8 mouse cellular contexts compared by ENCODE assay signal in the genomic region with DNA sequence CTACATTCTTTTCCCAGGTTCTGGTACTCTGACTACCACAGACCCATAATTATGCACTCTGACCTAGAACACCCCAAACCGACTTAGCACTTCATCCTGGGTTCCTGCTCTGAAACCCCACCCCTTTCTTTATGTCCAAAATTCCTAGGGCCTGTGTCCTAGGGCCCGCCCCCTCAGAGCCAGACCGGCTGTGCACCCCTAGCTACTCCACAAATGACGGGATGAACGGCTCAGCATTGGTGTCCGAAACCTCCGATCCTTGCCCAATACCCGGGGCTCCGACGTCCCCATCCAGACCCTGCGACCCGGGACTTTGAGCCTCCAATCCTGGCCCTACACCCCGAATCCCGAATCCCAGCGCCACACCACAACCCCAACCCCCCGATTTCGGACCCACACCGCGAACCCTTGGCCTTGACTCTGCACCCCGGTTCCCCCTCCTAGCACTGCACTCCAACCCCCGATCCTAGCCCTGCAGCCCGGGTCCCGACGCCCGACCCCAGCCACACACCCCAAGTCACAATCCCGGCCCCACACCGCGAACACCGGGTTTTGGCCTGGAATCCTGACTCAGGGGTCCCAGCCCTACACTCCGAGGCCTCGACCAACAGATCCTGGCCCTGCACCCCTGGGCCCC. TPM values are rescaled to one million over a fixed set of nuclear protein-coding genes. Genes with fewer than 3 reads are reported as not detected.
A peak's percentile ranks its signal among the peaks of the same experiment; 100 is the strongest.
DNase-seq lines count a peak whose midpoint lies in the region; ATAC-seq lines count a peak whose summit lies in the region.

No protein-coding gene starts in this region.

- WGBS in heart, embryonic 15.5 days: 2% methylated on average over 31 of the region's 31 CpGs
- WGBS in liver, embryonic 11.5 days: 6% methylated on average over 31 of the region's 31 CpGs
- WGBS in neural tube, embryonic 14.5 days: 2% methylated on average over 31 of the region's 31 CpGs

- intact Hi-C loops in heart, postnatal 14 days (cut with DNase I): loop anchor here (10.0 kb wide), 1 partner anchor 425 kb away; the partner anchor contains the start of gene Fgf15

- peak overlapping the region; percentile 80 for H3K27ac ChIP-seq in heart, embryonic 15.5 days
- H3K27ac ChIP-seq in liver, embryonic 11.5 days (ENCODE audit: low read depth, low read length): peak overlapping the region; percentile 68
- H3K27ac ChIP-seq in neural tube, embryonic 14.5 days (ENCODE audit: low read depth, low read length): peak overlapping the region; percentile 77; the same call in 1 of the 2 replicates

- no peak for DNase-seq in heart, postnatal 14 days
- DNase-seq in ZHBTc4 (ENCODE audit: low read depth, low spot score): peak; percentile 66
- peak; percentile 37 for DNase-seq in liver, embryonic 11.5 days (ENCODE audit: low spot score)
- DNase-seq in urinary bladder, adult 18-20 months (ENCODE audit: low spot score in 2 of 2): no peak
- DNase-seq in left cerebral cortex, adult 8-10 months (ENCODE audit: low spot score in 2 of 2): no peak

- peak overlapping the region; percentile 79 for H3K4me2 ChIP-seq in heart, embryonic 15.5 days
- H3K4me2 ChIP-seq in liver, embryonic 11.5 days: peak overlapping the region; percentile 78
- peak overlapping the region; percentile 93 for H3K4me2 ChIP-seq in neural tube, embryonic 14.5 days (ENCODE audit: low read depth, low read length)

- peaks cover 35% of the 10 kb centered on the region for H3K4me1 ChIP-seq in heart, embryonic 15.5 days (replicated peaks)
- H3K4me1 ChIP-seq in liver, embryonic 11.5 days (replicated peaks; ENCODE audit: control insufficient read depth, insufficient read depth, low read length): peaks cover 15% of the 10 kb centered on the region
- peaks cover 12% of the 10 kb centered on the region for H3K4me1 ChIP-seq in neural tube, embryonic 14.5 days (ENCODE audit: control insufficient read depth, insufficient read depth, low read length)

- peak overlapping the region; percentile 73 for H3K4me3 ChIP-seq in heart, embryonic 15.5 days
- peak overlapping the region; percentile 81 for H3K4me3 ChIP-seq in liver, embryonic 11.5 days (ENCODE audit: low read depth, low read length)
- H3K4me3 ChIP-seq in neural tube, embryonic 14.5 days (ENCODE audit: low read depth, low read length): peak overlapping the region; percentile 80

- peak overlapping the region; percentile 87 for H3K9ac ChIP-seq in heart, embryonic 15.5 days
- H3K9ac ChIP-seq in liver, embryonic 11.5 days (ENCODE audit: low read depth, low read length): peak overlapping the region; percentile 80
- H3K9ac ChIP-seq in neural tube, embryonic 14.5 days (replicated peaks; ENCODE audit: low read depth, low read length): peak overlapping the region; percentile 91

- ATAC-seq in heart, embryonic 15.5 days (replicated peaks; ENCODE audit: insufficient number of reproducible peaks, insufficient read depth, low FRiP score, low read depth): peak; percentile 19; the same call in 1 of the 2 replicates
- peak; percentile 8; the same call in 1 of the 2 replicates for ATAC-seq in granulocyte monocyte progenitor cell, adult 5-6 weeks (replicated peaks; ENCODE audit: poor library complexity, severe bottlenecking)
- ATAC-seq in liver, embryonic 11.5 days (replicated peaks; ENCODE audit: low FRiP score): peak; percentile 37
- peak; percentile 10 for ATAC-seq in neural tube, embryonic 14.5 days (ENCODE audit: low read depth)

- no peaks in the 10 kb centered on the region for H3K27me3 ChIP-seq in heart, embryonic 15.5 days
- H3K27me3 ChIP-seq in liver, embryonic 11.5 days (replicated peaks; ENCODE audit: control insufficient read depth, insufficient read depth, low read length): no peaks in the 10 kb centered on the region
- no peaks in the 10 kb centered on the region for H3K27me3 ChIP-seq in neural tube, embryonic 14.5 days (ENCODE audit: control insufficient read depth, insufficient read depth, low read length)

- peaks cover 10% of the 10 kb centered on the region; the same call in 1 of the 2 replicates for H3K36me3 ChIP-seq in heart, embryonic 15.5 days
- H3K36me3 ChIP-seq in liver, embryonic 11.5 days (ENCODE audit: control insufficient read depth, insufficient read depth, low read length): peaks cover 5% of the 10 kb centered on the region; the same call in 1 of the 2 replicates
- H3K36me3 ChIP-seq in neural tube, embryonic 14.5 days (ENCODE audit: control insufficient read depth, insufficient read depth, low read length): 0 out of 2 replicates have a peak, but pooled peaks cover 3% of the 10 kb centered on the region

- H3K9me3 ChIP-seq in heart, embryonic 15.5 days (replicated peaks): no peaks in the 10 kb centered on the region
- H3K9me3 ChIP-seq in liver, embryonic 11.5 days (ENCODE audit: control insufficient read depth, low read length): no peaks in the 10 kb centered on the region
- H3K9me3 ChIP-seq in neural tube, embryonic 14.5 days (ENCODE audit: control insufficient read depth, low read length): no peaks in the 10 kb centered on the region

RNA-seq across cellular contexts. Expression of gene Cttn, which starts 0.8 kb away (rescaled TPM):
- 109 and 134 TPM in 2 replicates for polyA plus RNA-seq in heart, embryonic 15.5 days (2015; fragmentation: Nextera tagmentation; extraction: Ambion mirVana)
- 10 to 100 TPM; 46.5 to 47.0 TPM for total RNA-seq in heart, postnatal 14 days (2021)
- 1.5 and 2.4 TPM in 2 replicates for total RNA-seq in granulocyte monocyte progenitor cell, adult 5-6 weeks (2014; fragmentation: Nextera tagmentation)
- 2.3 and 6.8 TPM in 2 replicates for total RNA-seq in granulocyte monocyte progenitor cell, adult 5-6 weeks (2017)
- 101 and 106 TPM in 2 replicates for polyA plus RNA-seq in liver, embryonic 11.5 days (2014; fragmentation: Nextera tagmentation; extraction: Ambion mirVana)
- 144 and 167 TPM in 2 replicates for polyA plus RNA-seq in neural tube, embryonic 14.5 days (2014; fragmentation: Nextera tagmentation; extraction: Ambion mirVana)
- 10 to 100 TPM; 90.4 to 99.4 (median 94.2) TPM for total RNA-seq in left cerebral cortex, adult 8-10 months (2022)

Comparison
In these comparisons a context has a peak if more than half of its experiments do, and no peak if none do; other contexts are left out.
1. DNase-seq: peak in ZHBTc4 (single experiment) and liver, embryonic 11.5 days (single experiment); none in heart, postnatal 14 days (0 of 2), urinary bladder, adult 18-20 months (0 of 2) and left cerebral cortex, adult 8-10 months (0 of 2).
2. RNA of gene Cttn, which starts 0.8 kb away (total RNA-seq): 90.4 to 99.4 TPM in left cerebral cortex, adult 8-10 months and 46.5 to 47.0 TPM in heart, postnatal 14 days; 1.5 to 6.8 TPM in granulocyte monocyte progenitor cell, adult 5-6 weeks; every median in the first group is over 4 times any median in the second.
3. Peak in every context shown above with its lines, with median percentiles within 50 percentile points of each other: ATAC-seq, H3K27ac ChIP-seq, H3K4me2 ChIP-seq, H3K4me3 ChIP-seq and H3K9ac ChIP-seq.